Mouse (Mus musculus): Measurements from ENCODE around the gene Leprot. TPM values are rescaled to one million over a fixed set of nuclear protein-coding genes. Genes with fewer than 3 reads are reported as not detected.
A peak's percentile ranks its signal among the peaks of the same experiment; 100 is the strongest.

Gene Leprot
- polyA plus RNA-seq, 1 experiment from 2014 or later, result 86.9 TPM

GRCm38 (mm10) chr4:101646857-101647195 is 692 bp upstream of the Leprot start:
- WGBS, result 0% methylated on average over 8 of the region's 8 CpGs
- H3K27me3 ChIP-seq (replicated peaks), result no peaks in the 10 kb centered on the region
- H3K36me3 ChIP-seq, result no peaks in the 10 kb centered on the region
- H3K4me3 ChIP-seq (replicated peaks), result peak overlapping the region; percentile 79
- no peaks in the 10 kb centered on the region for H3K9me3 ChIP-seq
- H3K4me2 ChIP-seq, result peak overlapping the region; percentile 73
- peak overlapping the region; percentile 61 for H3K9ac ChIP-seq
- peaks cover 6% of the 10 kb centered on the region; the same call in 1 of the 2 replicates for H3K4me1 ChIP-seq
- peak overlapping the region; percentile 81 for H3K27ac ChIP-seq
- ATAC-seq (ENCODE audit: insufficient read depth, low FRiP score, low read depth), result peak; percentile 4

- peak overlapping the region; percentile 79 for H3K4me3 ChIP-seq (replicated peaks)
- H3K4me1 ChIP-seq, result peaks cover 6% of the 10 kb centered on the region; the same call in 1 of the 2 replicates
- no peaks in the 10 kb centered on the region for H3K9me3 ChIP-seq
- no peaks in the 10 kb centered on the region for H3K36me3 ChIP-seq
- 0% methylated on average over 20 of the region's 20 CpGs for WGBS
- no peaks in the 10 kb centered on the region for H3K27me3 ChIP-seq (replicated peaks)
- no peak for ATAC-seq (ENCODE audit: insufficient read depth, low FRiP score, low read depth)
- H3K9ac ChIP-seq, result peak overlapping the region; percentile 85
- H3K27ac ChIP-seq, result peak overlapping the region; percentile 91
- peak overlapping the region; percentile 55 for H3K4me2 ChIP-seq
Measured at GRCm38 (mm10) chr4:101647976-101648642, 591 bp downstream of the Leprot start.

- no peak overlapping the region for H3K9ac ChIP-seq
- ATAC-seq (ENCODE audit: insufficient read depth, low FRiP score, low read depth), result no peak
- H3K27ac ChIP-seq, result 0 out of 2 replicates have a peak overlapping the region, but pooled peaks have one; percentile 91
- peak overlapping the region; percentile 55 for H3K4me2 ChIP-seq
- H3K27me3 ChIP-seq (replicated peaks), result no peaks in the 10 kb centered on the region
- H3K9me3 ChIP-seq, result no peaks in the 10 kb centered on the region
- H3K36me3 ChIP-seq, result no peaks in the 10 kb centered on the region
- 59% methylated on average over 1 of the region's 1 CpGs for WGBS
- peak overlapping the region; percentile 79 for H3K4me3 ChIP-seq (replicated peaks)
- peaks cover 6% of the 10 kb centered on the region; the same call in 1 of the 2 replicates for H3K4me1 ChIP-seq
Measured at GRCm38 (mm10) chr4:101648745-101649144, 1.2 kb downstream of the Leprot start.

GRCm38 (mm10) chr4:101650961-101651360 is 3.4 kb downstream of the Leprot start:
- no peak for ATAC-seq (ENCODE audit: insufficient read depth, low FRiP score, low read depth)
- Histone ChIP-seq H3K36me3 (0 out of 2 replicates have a peak, but pooled peaks cover 5% of the 10 kb centered on the region), H3K9ac (no peak overlapping the region), H3K27me3 (replicated peaks) (no peaks in the 10 kb centered on the region), H3K4me3 (replicated peaks) (no peak overlapping the region), H3K4me1 (peaks cover 6% of the 10 kb centered on the region; the same call in 1 of the 2 replicates), H3K9me3 (no peaks in the 10 kb centered on the region), H3K4me2 (no peak overlapping the region), H3K27ac (no peak overlapping the region)
- WGBS, result 90% methylated on average over 2 of the region's 2 CpGs

- WGBS, result 84% methylated on average over 6 of the region's 6 CpGs
- H3K27ac ChIP-seq, result no peak overlapping the region
- no peak for ATAC-seq (ENCODE audit: insufficient read depth, low FRiP score, low read depth)
Measured at GRCm38 (mm10) chr4:101654256-101654655, 6.7 kb downstream of the Leprot start.

GRCm38 (mm10) chr4:101654788-101655414 is 7.4 kb downstream of the Leprot start:
- ATAC-seq (ENCODE audit: insufficient read depth, low FRiP score, low read depth), result peak; percentile 90
- Histone ChIP-seq H3K4me3 (replicated peaks) (no peak overlapping the region), H3K9ac (no peak overlapping the region), H3K36me3 (peaks cover 17% of the 10 kb centered on the region), H3K4me2 (no peak overlapping the region), H3K27ac (no peak overlapping the region), H3K4me1 (no peaks in the 10 kb centered on the region), H3K27me3 (replicated peaks) (no peaks in the 10 kb centered on the region), H3K9me3 (no peaks in the 10 kb centered on the region)
- WGBS, result 81% methylated on average over 4 of the region's 4 CpGs

More at GRCm38 (mm10) chr4:101654256-101654655, 6.7 kb downstream of the Leprot start:
- Histone ChIP-seq H3K4me1 (peaks cover under 1% of the 10 kb centered on the region; the same call in 1 of the 2 replicates), H3K4me2 (no peak overlapping the region), H3K36me3 (peaks cover 11% of the 10 kb centered on the region; the same call in 1 of the 2 replicates), H3K9me3 (no peaks in the 10 kb centered on the region), H3K9ac (no peak overlapping the region), H3K27me3 (replicated peaks) (no peaks in the 10 kb centered on the region), H3K4me3 (replicated peaks) (no peak overlapping the region)

GRCm38 (mm10) chr4:101655415-101655790 is 7.9 kb downstream of the Leprot start:
- Histone ChIP-seq H3K27ac (no peak overlapping the region), H3K9me3 (no peaks in the 10 kb centered on the region), H3K4me3 (replicated peaks) (no peak overlapping the region), H3K4me2 (no peak overlapping the region), H3K27me3 (replicated peaks) (no peaks in the 10 kb centered on the region), H3K9ac (no peak overlapping the region), H3K4me1 (no peaks in the 10 kb centered on the region), H3K36me3 (peaks cover 17% of the 10 kb centered on the region)
- peak; percentile 37; the same call in 1 of the 2 replicates for ATAC-seq (ENCODE audit: insufficient read depth, low FRiP score, low read depth)
- 85% methylated on average over 7 of the region's 7 CpGs for WGBS

- H3K4me2 ChIP-seq, result no peak overlapping the region
- ATAC-seq (ENCODE audit: insufficient read depth, low FRiP score, low read depth), result no peak
- 88% methylated on average over 15 of the region's 15 CpGs for WGBS
- H3K4me1 ChIP-seq, result no peaks in the 10 kb centered on the region
- no peaks in the 10 kb centered on the region for H3K9me3 ChIP-seq
- H3K27me3 ChIP-seq (replicated peaks), result no peaks in the 10 kb centered on the region
- H3K4me3 ChIP-seq (replicated peaks), result no peak overlapping the region
- no peak overlapping the region for H3K27ac ChIP-seq
- no peak overlapping the region for H3K9ac ChIP-seq
- peaks cover 17% of the 10 kb centered on the region for H3K36me3 ChIP-seq
Measured at GRCm38 (mm10) chr4:101656056-101656455, 8.5 kb downstream of the Leprot start.

- 37% methylated on average over 6 of the region's 6 CpGs for WGBS
- no peak for ATAC-seq (ENCODE audit: insufficient read depth, low FRiP score, low read depth)
- H3K36me3 ChIP-seq, result peaks cover 21% of the 10 kb centered on the region
- H3K4me3 ChIP-seq (replicated peaks), result no peak overlapping the region
- H3K27ac ChIP-seq, result no peak overlapping the region
- no peaks in the 10 kb centered on the region for H3K27me3 ChIP-seq (replicated peaks)
- no peaks in the 10 kb centered on the region for H3K4me1 ChIP-seq
- no peaks in the 10 kb centered on the region for H3K9me3 ChIP-seq
- no peak overlapping the region for H3K9ac ChIP-seq
- no peak overlapping the region for H3K4me2 ChIP-seq
Measured at GRCm38 (mm10) chr4:101656956-101657570, 9.5 kb downstream of the Leprot start.

- 70% methylated on average over 9 of the region's 9 CpGs for WGBS
- H3K9ac ChIP-seq, result no peak overlapping the region
- H3K4me2 ChIP-seq, result no peak overlapping the region
- no peaks in the 10 kb centered on the region for H3K9me3 ChIP-seq
- ATAC-seq (ENCODE audit: insufficient read depth, low FRiP score, low read depth), result no peak
- peaks cover 22% of the 10 kb centered on the region for H3K36me3 ChIP-seq
- H3K27me3 ChIP-seq (replicated peaks), result no peaks in the 10 kb centered on the region
- no peaks in the 10 kb centered on the region for H3K4me1 ChIP-seq
- no peak overlapping the region for H3K4me3 ChIP-seq (replicated peaks)
- H3K27ac ChIP-seq, result no peak overlapping the region
Measured at GRCm38 (mm10) chr4:101664160-101664750, 16.7 kb downstream of the Leprot start.

- Histone ChIP-seq H3K4me2 (no peak overlapping the region), H3K9me3 (no peaks in the 10 kb centered on the region), H3K36me3 (peaks cover 17% of the 10 kb centered on the region), H3K27me3 (replicated peaks) (no peaks in the 10 kb centered on the region), H3K27ac (no peak overlapping the region), H3K4me3 (replicated peaks) (no peak overlapping the region), H3K4me1 (no peaks in the 10 kb centered on the region), H3K9ac (no peak overlapping the region)
- no peak for ATAC-seq (ENCODE audit: insufficient read depth, low FRiP score, low read depth)
- 93% methylated on average over 4 of the region's 4 CpGs for WGBS
Measured at GRCm38 (mm10) chr4:101664766-101665165, 17.2 kb downstream of the Leprot start.

GRCm38 (mm10) chr4:101669161-101669560 is 21.6 kb downstream of the Leprot start:
- Histone ChIP-seq H3K4me1 (no peaks in the 10 kb centered on the region), H3K9ac (no peak overlapping the region), H3K27me3 (replicated peaks) (no peaks in the 10 kb centered on the region), H3K36me3 (no peaks in the 10 kb centered on the region; the same call in 1 of the 2 replicates), H3K4me2 (no peak overlapping the region), H3K9me3 (no peaks in the 10 kb centered on the region), H3K27ac (no peak overlapping the region), H3K4me3 (replicated peaks) (no peak overlapping the region)
- 65% methylated on average over 5 of the region's 5 CpGs for WGBS
- no peak for ATAC-seq (ENCODE audit: insufficient read depth, low FRiP score, low read depth)
